Mouse (Mus musculus): Measurements from ENCODE around the gene Vcan. TPM values are rescaled to one million over a fixed set of nuclear protein-coding genes. Genes with fewer than 3 reads are reported as not detected.

Vcan gene
- polyA plus RNA-seq, 1 experiment from 2014 or later = 86.7 TPM

GRCm38 (mm10) chr13:89708151-89708927 lies 34.0 kb downstream of the Vcan start:
- no peaks in the 10 kb centered on the region for H3K9me3 ChIP-seq (replicated peaks)
- H3K4me1 ChIP-seq = no peaks in the 10 kb centered on the region
- ATAC-seq (ENCODE audit: low FRiP score) = no peak
- H3K27me3 ChIP-seq = no peaks in the 10 kb centered on the region
- no peak overlapping the region for H3K4me2 ChIP-seq (replicated peaks)
- no peak overlapping the region for H3K9ac ChIP-seq
- 76% methylated on average over 7 of the region's 7 CpGs for WGBS
- no peak overlapping the region for H3K4me3 ChIP-seq
- H3K27ac ChIP-seq = no peak overlapping the region
- H3K36me3 ChIP-seq = peaks cover 31% of the 10 kb centered on the region

GRCm38 (mm10) chr13:89702395-89702794 lies 39.9 kb downstream of the Vcan start:
- H3K36me3 ChIP-seq = peaks cover 48% of the 10 kb centered on the region
- ATAC-seq (ENCODE audit: low FRiP score) = no peak

GRCm38 (mm10) chr13:89699998-89700555 lies 42.2 kb downstream of the Vcan start:
- no peak overlapping the region for H3K9ac ChIP-seq
- 89% methylated on average over 2 of the region's 2 CpGs for WGBS
- no peak overlapping the region for H3K4me2 ChIP-seq (replicated peaks)
- no peaks in the 10 kb centered on the region for H3K4me1 ChIP-seq
- no peak for ATAC-seq (ENCODE audit: low FRiP score)
- no peaks in the 10 kb centered on the region for H3K27me3 ChIP-seq
- no peak overlapping the region for H3K27ac ChIP-seq
- H3K36me3 ChIP-seq = peaks cover 34% of the 10 kb centered on the region
- no peak overlapping the region for H3K4me3 ChIP-seq
- no peaks in the 10 kb centered on the region for H3K9me3 ChIP-seq (replicated peaks)

More at GRCm38 (mm10) chr13:89702395-89702794, 39.9 kb downstream of the Vcan start:
- no peak overlapping the region for H3K4me3 ChIP-seq
- H3K4me2 ChIP-seq (replicated peaks) = no peak overlapping the region
- H3K27me3 ChIP-seq = no peaks in the 10 kb centered on the region
- H3K9ac ChIP-seq = no peak overlapping the region
- H3K9me3 ChIP-seq (replicated peaks) = no peaks in the 10 kb centered on the region
- H3K27ac ChIP-seq = no peak overlapping the region
- WGBS = 89% methylated on average over 4 of the region's 4 CpGs
- no peaks in the 10 kb centered on the region for H3K4me1 ChIP-seq

- H3K4me2 ChIP-seq (replicated peaks) = no peak overlapping the region
- 91% methylated on average over 1 of the region's 1 CpGs for WGBS
- no peak overlapping the region for H3K27ac ChIP-seq
- peaks cover 48% of the 10 kb centered on the region for H3K36me3 ChIP-seq
- no peaks in the 10 kb centered on the region for H3K9me3 ChIP-seq (replicated peaks)
- no peak overlapping the region for H3K9ac ChIP-seq
- H3K27me3 ChIP-seq = no peaks in the 10 kb centered on the region
- no peak overlapping the region for H3K4me3 ChIP-seq
- ATAC-seq (ENCODE audit: low FRiP score) = no peak
- no peaks in the 10 kb centered on the region for H3K4me1 ChIP-seq
Observed at GRCm38 (mm10) chr13:89692597-89692996, 49.7 kb downstream of the Vcan start.

- ATAC-seq (ENCODE audit: low FRiP score) = no peak
- Histone ChIP-seq H3K4me2 (replicated peaks) (no peak overlapping the region), H3K9me3 (replicated peaks) (no peaks in the 10 kb centered on the region), H3K27ac (no peak overlapping the region), H3K27me3 (no peaks in the 10 kb centered on the region), H3K36me3 (peaks cover 27% of the 10 kb centered on the region), H3K4me3 (no peak overlapping the region), H3K4me1 (no peaks in the 10 kb centered on the region), H3K9ac (no peak overlapping the region)
- 98% methylated on average over 3 of the region's 3 CpGs for WGBS
Observed at GRCm38 (mm10) chr13:89683490-89683889, 58.8 kb downstream of the Vcan start.

- H3K27ac ChIP-seq = no peak overlapping the region
- no peak overlapping the region for H3K9ac ChIP-seq
- H3K36me3 ChIP-seq = peaks cover 31% of the 10 kb centered on the region
- H3K27me3 ChIP-seq = no peaks in the 10 kb centered on the region
- WGBS = 79% methylated on average over 7 of the region's 7 CpGs
- no peak overlapping the region for H3K4me2 ChIP-seq (replicated peaks)
- H3K4me1 ChIP-seq = no peaks in the 10 kb centered on the region
- no peak for ATAC-seq (ENCODE audit: low FRiP score)
- H3K4me3 ChIP-seq = no peak overlapping the region
- H3K9me3 ChIP-seq (replicated peaks) = no peaks in the 10 kb centered on the region
Observed at GRCm38 (mm10) chr13:89682254-89682653, 60.1 kb downstream of the Vcan start.

GRCm38 (mm10) chr13:89679756-89680155 lies 62.6 kb downstream of the Vcan start:
- no peak for ATAC-seq (ENCODE audit: low FRiP score)
- no peak overlapping the region for H3K9ac ChIP-seq
- H3K4me1 ChIP-seq = no peaks in the 10 kb centered on the region
- no peak overlapping the region for H3K4me2 ChIP-seq (replicated peaks)
- no peaks in the 10 kb centered on the region for H3K9me3 ChIP-seq (replicated peaks)
- H3K36me3 ChIP-seq = peaks cover 41% of the 10 kb centered on the region
- no peaks in the 10 kb centered on the region for H3K27me3 ChIP-seq
- 93% methylated on average over 6 of the region's 6 CpGs for WGBS
- H3K27ac ChIP-seq = no peak overlapping the region
- H3K4me3 ChIP-seq = no peak overlapping the region

- peaks cover 17% of the 10 kb centered on the region; the same call in 1 of the 2 replicates for H3K36me3 ChIP-seq
- H3K4me2 ChIP-seq (replicated peaks) = no peak overlapping the region
- H3K9me3 ChIP-seq (replicated peaks) = no peaks in the 10 kb centered on the region
- no peak overlapping the region for H3K9ac ChIP-seq
- 84% methylated on average over 3 of the region's 3 CpGs for WGBS
- no peak overlapping the region for H3K4me3 ChIP-seq
- H3K27ac ChIP-seq = no peak overlapping the region
- H3K4me1 ChIP-seq = no peaks in the 10 kb centered on the region
- no peak for ATAC-seq (ENCODE audit: low FRiP score)
- H3K27me3 ChIP-seq = no peaks in the 10 kb centered on the region
Observed at GRCm38 (mm10) chr13:89670505-89670904, 71.8 kb downstream of the Vcan start.

GRCm38 (mm10) chr13:89668981-89669880 lies 73.1 kb downstream of the Vcan start:
- no peak overlapping the region for H3K4me2 ChIP-seq (replicated peaks)
- H3K9ac ChIP-seq = no peak overlapping the region
- peaks cover 7% of the 10 kb centered on the region; the same call in 1 of the 2 replicates for H3K36me3 ChIP-seq
- H3K4me3 ChIP-seq = no peak overlapping the region
- WGBS = 62% methylated on average over 10 of the region's 10 CpGs
- no peak for ATAC-seq (ENCODE audit: low FRiP score)
- H3K4me1 ChIP-seq = no peaks in the 10 kb centered on the region
- no peaks in the 10 kb centered on the region for H3K9me3 ChIP-seq (replicated peaks)
- no peaks in the 10 kb centered on the region for H3K27me3 ChIP-seq
- H3K27ac ChIP-seq = no peak overlapping the region

- Histone ChIP-seq H3K36me3 (peaks cover 6% of the 10 kb centered on the region; the same call in 1 of the 2 replicates), H3K4me2 (replicated peaks) (no peak overlapping the region), H3K4me1 (no peaks in the 10 kb centered on the region), H3K4me3 (no peak overlapping the region), H3K27me3 (no peaks in the 10 kb centered on the region), H3K9ac (no peak overlapping the region), H3K27ac (no peak overlapping the region), H3K9me3 (replicated peaks) (no peaks in the 10 kb centered on the region)
- 85% methylated on average over 1 of the region's 1 CpGs for WGBS
- peak; percentile 29; the same call in 1 of the 2 replicates for ATAC-seq (ENCODE audit: low FRiP score)
Observed at GRCm38 (mm10) chr13:89668069-89668468, 74.2 kb downstream of the Vcan start.

- Histone ChIP-seq H3K27me3 (no peaks in the 10 kb centered on the region), H3K9me3 (replicated peaks) (no peaks in the 10 kb centered on the region), H3K27ac (no peak overlapping the region), H3K4me2 (replicated peaks) (no peak overlapping the region), H3K4me3 (no peak overlapping the region), H3K4me1 (no peaks in the 10 kb centered on the region), H3K9ac (no peak overlapping the region), H3K36me3 (peaks cover 17% of the 10 kb centered on the region; the same call in 1 of the 2 replicates)
- no peak for ATAC-seq (ENCODE audit: low FRiP score)
- 84% methylated on average over 2 of the region's 2 CpGs for WGBS
Observed at GRCm38 (mm10) chr13:89661688-89662087, 80.6 kb downstream of the Vcan start.

GRCm38 (mm10) chr13:89657046-89657445 lies 85.3 kb downstream of the Vcan start:
- Histone ChIP-seq H3K27ac (no peak overlapping the region), H3K4me3 (no peak overlapping the region), H3K27me3 (no peaks in the 10 kb centered on the region), H3K4me2 (replicated peaks) (no peak overlapping the region), H3K9ac (no peak overlapping the region), H3K9me3 (replicated peaks) (no peaks in the 10 kb centered on the region), H3K36me3 (peaks cover 14% of the 10 kb centered on the region; the same call in 1 of the 2 replicates), H3K4me1 (no peaks in the 10 kb centered on the region)
- no peak for ATAC-seq (ENCODE audit: low FRiP score)
- 95% methylated on average over 11 of the region's 11 CpGs for WGBS
